Mouse (Mus musculus): ENCODE measurements around the gene Gm20388. TPM values are rescaled to one million over a fixed set of nuclear protein-coding genes. Genes with fewer than 3 reads are reported as not detected.
A peak's percentile ranks its signal among the peaks of the same experiment; 100 is the strongest.

Gm20388 gene
- polyA plus RNA-seq, 1 experiment from 2014 or later: not detected

- peak overlapping the region; percentile 63; the same call in 1 of the 2 replicates for H3K27ac ChIP-seq
- H3K9me3 ChIP-seq: no peaks in the 10 kb centered on the region
- WGBS: 54% methylated on average over 16 of the region's 16 CpGs
- no peaks in the 10 kb centered on the region for H3K36me3 ChIP-seq
- peaks cover 38% of the 10 kb centered on the region for H3K4me1 ChIP-seq
- ATAC-seq (ENCODE audit: insufficient number of reproducible peaks, insufficient read depth, low FRiP score, low TSS enrichment): 0 out of 2 replicates have a peak, but pooled peaks have one; percentile 42
- no peaks in the 10 kb centered on the region for H3K27me3 ChIP-seq
- no peak overlapping the region for H3K4me2 ChIP-seq (replicated peaks)
- H3K4me3 ChIP-seq: no peak overlapping the region
- H3K9ac ChIP-seq: no peak overlapping the region
Measured at GRCm38 (mm10) chr8:122190349-122191053, 2279.9 kb downstream of the Gm20388 start.

DNA sequence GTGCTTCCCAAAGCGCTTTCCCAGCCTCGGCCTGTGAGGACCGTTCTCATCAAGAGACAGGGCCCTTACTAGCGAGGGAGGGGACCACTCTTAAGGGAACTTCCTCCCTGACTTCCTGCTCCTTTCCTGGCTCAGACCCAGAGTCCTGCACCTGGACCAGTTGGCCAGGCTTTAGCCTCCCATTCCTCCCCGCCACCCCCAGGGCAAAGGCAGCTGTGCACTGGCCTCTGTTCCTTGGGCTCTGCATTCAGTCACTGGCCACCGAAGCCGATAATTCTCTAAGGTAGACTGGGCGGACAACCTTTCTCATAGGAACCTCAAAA lies 2280.4 kb downstream of the Gm20388 start:
- 79% methylated on average over 8 of the region's 8 CpGs for WGBS
- H3K4me1 ChIP-seq: peaks cover 38% of the 10 kb centered on the region
- no peaks in the 10 kb centered on the region for H3K9me3 ChIP-seq
- H3K4me3 ChIP-seq: no peak overlapping the region
- no peak overlapping the region for H3K4me2 ChIP-seq (replicated peaks)
- no peaks in the 10 kb centered on the region for H3K27me3 ChIP-seq
- ATAC-seq (ENCODE audit: insufficient number of reproducible peaks, insufficient read depth, low FRiP score, low TSS enrichment): no peak
- no peak overlapping the region for H3K9ac ChIP-seq
- no peaks in the 10 kb centered on the region for H3K36me3 ChIP-seq
- H3K27ac ChIP-seq: no peak overlapping the region; the same call in 1 of the 2 replicates

DNA sequence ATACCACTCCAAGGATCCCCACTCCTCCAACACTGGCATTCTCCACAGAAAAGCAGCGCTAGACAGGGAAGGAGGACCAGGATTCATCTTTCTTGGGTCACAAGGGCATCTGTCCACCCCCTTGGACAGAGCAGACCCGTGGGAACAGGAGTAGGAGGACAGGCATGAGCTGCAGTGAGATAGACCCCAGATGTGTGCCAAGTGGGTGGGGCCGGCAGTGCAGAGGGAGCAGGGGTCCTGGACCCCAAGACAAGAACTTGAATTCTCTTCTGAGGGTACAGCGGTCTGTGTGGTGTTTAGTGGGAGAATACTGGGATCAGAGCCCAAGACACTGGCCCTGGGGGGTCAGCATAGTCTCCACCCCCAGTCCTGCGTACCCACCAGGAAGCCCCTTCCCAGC lies 2282.1 kb downstream of the Gm20388 start:
- Histone ChIP-seq H3K4me2 (replicated peaks) (no peak overlapping the region), H3K36me3 (no peaks in the 10 kb centered on the region), H3K9me3 (no peaks in the 10 kb centered on the region), H3K4me3 (no peak overlapping the region), H3K4me1 (peaks cover 38% of the 10 kb centered on the region), H3K27ac (no peak overlapping the region), H3K27me3 (no peaks in the 10 kb centered on the region), H3K9ac (no peak overlapping the region)
- 71% methylated on average over 5 of the region's 5 CpGs for WGBS
- ATAC-seq (ENCODE audit: insufficient number of reproducible peaks, insufficient read depth, low FRiP score, low TSS enrichment): no peak

DNA sequence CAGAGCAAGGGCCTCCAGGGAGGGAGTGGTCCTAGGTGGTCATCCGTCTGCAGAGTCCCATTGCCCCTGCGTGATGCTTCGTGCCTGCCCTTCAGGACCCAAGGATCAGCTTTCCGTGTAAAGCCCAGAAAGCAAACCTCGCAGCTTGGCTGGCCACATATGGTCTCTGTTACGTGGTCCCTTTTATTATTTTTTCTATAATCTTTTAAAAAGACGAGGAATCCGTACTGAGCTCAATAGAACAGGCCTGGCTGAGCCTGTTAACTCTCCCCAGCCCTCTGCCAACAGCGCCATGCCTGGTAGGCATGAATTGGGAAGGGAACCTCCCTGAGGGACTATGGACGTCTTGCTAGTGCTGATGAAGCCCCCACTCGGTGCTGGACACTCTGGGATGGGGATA lies 2282.9 kb downstream of the Gm20388 start:
- no peak for ATAC-seq (ENCODE audit: insufficient number of reproducible peaks, insufficient read depth, low FRiP score, low TSS enrichment)
- Histone ChIP-seq H3K4me3 (no peak overlapping the region), H3K27me3 (no peaks in the 10 kb centered on the region), H3K36me3 (no peaks in the 10 kb centered on the region), H3K4me2 (replicated peaks) (no peak overlapping the region), H3K27ac (peak overlapping the region; percentile 63), H3K9me3 (no peaks in the 10 kb centered on the region), H3K9ac (no peak overlapping the region), H3K4me1 (peaks cover 38% of the 10 kb centered on the region)
- WGBS: 31% methylated on average over 11 of the region's 11 CpGs

DNA sequence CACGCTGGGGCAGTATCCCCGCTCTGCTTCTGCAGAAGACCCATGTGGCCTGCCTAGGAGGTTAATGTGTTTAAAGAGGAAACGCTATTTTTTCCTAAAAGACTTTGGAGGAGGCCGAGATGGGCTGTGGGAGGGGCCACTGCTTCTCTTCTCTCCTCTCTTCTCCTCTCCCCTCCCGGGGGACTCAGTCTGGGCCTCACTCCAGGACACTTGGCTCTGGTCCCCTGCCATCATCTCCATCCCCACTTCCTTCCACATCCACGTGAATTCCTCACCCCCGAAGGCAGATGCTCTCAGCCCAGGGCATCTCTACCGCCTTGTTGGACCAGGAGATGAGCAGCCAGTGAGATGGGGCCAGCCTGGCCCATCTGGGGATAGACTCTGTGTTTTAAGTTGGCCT lies 2283.8 kb downstream of the Gm20388 start:
- no peaks in the 10 kb centered on the region for H3K36me3 ChIP-seq
- H3K4me3 ChIP-seq: no peak overlapping the region
- WGBS: 69% methylated on average over 8 of the region's 8 CpGs
- H3K4me1 ChIP-seq: peaks cover 38% of the 10 kb centered on the region
- no peak overlapping the region for H3K4me2 ChIP-seq (replicated peaks)
- H3K9me3 ChIP-seq: no peaks in the 10 kb centered on the region
- no peak for ATAC-seq (ENCODE audit: insufficient number of reproducible peaks, insufficient read depth, low FRiP score, low TSS enrichment)
- H3K27ac ChIP-seq: no peak overlapping the region
- H3K27me3 ChIP-seq: no peaks in the 10 kb centered on the region
- H3K9ac ChIP-seq: no peak overlapping the region

DNA sequence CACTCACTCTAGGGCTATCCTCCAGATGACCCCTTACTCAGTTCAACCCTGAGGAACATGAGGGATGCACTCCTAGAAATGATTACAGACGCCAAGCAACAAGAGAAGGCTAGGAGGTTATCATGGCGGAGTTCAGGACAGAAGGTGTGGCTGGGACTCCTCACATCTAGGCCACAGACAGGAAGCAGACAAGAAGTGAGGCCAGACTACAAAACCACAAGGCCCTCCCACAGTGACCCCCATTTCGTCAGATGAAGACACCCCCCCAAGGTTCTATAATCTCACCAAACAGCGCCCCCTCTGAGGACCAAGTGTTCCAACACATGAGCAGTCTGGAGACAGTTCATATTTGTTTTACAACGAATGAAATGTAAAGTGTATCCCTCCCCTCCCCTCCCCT lies 2286.7 kb downstream of the Gm20388 start:
- peaks cover 23% of the 10 kb centered on the region for H3K4me1 ChIP-seq
- no peak overlapping the region for H3K4me2 ChIP-seq (replicated peaks)
- H3K9me3 ChIP-seq: no peaks in the 10 kb centered on the region
- H3K36me3 ChIP-seq: no peaks in the 10 kb centered on the region
- 74% methylated on average over 5 of the region's 5 CpGs for WGBS
- H3K9ac ChIP-seq: no peak overlapping the region
- ATAC-seq (ENCODE audit: insufficient number of reproducible peaks, insufficient read depth, low FRiP score, low TSS enrichment): no peak
- no peaks in the 10 kb centered on the region; the same call in 1 of the 2 replicates for H3K27me3 ChIP-seq
- no peak overlapping the region for H3K4me3 ChIP-seq
- H3K27ac ChIP-seq: no peak overlapping the region

GRCm38 (mm10) chr8:122198378-122199025 lies 2287.9 kb downstream of the Gm20388 start:
- no peaks in the 10 kb centered on the region for H3K36me3 ChIP-seq
- no peaks in the 10 kb centered on the region; the same call in 1 of the 2 replicates for H3K27me3 ChIP-seq
- WGBS: 77% methylated on average over 12 of the region's 12 CpGs
- H3K9me3 ChIP-seq: no peaks in the 10 kb centered on the region
- no peak overlapping the region for H3K9ac ChIP-seq
- no peak overlapping the region for H3K4me3 ChIP-seq
- no peak overlapping the region for H3K27ac ChIP-seq
- H3K4me2 ChIP-seq (replicated peaks): no peak overlapping the region
- ATAC-seq (ENCODE audit: insufficient number of reproducible peaks, insufficient read depth, low FRiP score, low TSS enrichment): no peak
- H3K4me1 ChIP-seq: peaks cover 12% of the 10 kb centered on the region

DNA sequence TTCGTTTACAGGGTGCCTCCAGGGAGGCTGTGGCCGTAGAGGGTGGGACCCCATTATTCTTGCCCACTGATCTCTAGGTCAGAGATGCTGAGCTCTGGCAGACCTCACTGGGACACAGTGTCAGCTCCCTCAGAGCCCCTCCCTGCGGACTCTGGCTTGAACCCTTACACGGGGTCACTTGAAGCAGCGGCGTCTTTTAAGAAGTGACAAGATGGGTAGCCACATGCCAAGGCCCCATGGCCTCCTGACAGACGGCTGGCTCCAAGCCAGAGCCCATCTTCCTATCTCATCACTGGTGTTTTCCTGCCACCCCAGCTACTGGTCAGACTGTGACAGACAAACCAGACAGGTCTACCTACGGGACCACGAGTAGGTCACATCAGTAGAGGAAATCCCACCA lies 2288.6 kb downstream of the Gm20388 start:
- 86% methylated on average over 9 of the region's 9 CpGs for WGBS
- no peak for ATAC-seq (ENCODE audit: insufficient number of reproducible peaks, insufficient read depth, low FRiP score, low TSS enrichment)

DNA sequence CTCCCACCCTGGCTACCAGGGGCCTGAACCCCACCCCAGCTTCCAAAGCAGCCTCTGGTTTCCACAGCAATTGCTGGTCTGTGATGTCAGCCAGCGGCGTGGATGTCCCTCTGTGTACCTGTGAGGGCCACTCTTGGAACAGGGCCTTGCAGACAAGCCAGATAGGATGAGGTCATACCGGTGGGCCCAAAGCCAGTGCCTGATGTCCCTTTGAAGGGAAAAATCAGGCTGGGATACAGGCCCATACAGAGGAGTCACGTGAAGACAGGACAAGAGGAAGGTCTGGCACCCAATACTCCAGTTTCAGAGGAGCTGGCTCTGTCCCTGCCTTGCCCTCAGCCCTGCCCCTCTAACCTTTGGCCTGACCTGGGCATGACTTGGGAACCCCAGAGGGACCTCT lies 2289.2 kb downstream of the Gm20388 start:
- ATAC-seq (ENCODE audit: insufficient number of reproducible peaks, insufficient read depth, low FRiP score, low TSS enrichment): no peak
- Histone ChIP-seq H3K27ac (no peak overlapping the region), H3K4me1 (no peaks in the 10 kb centered on the region), H3K4me3 (no peak overlapping the region), H3K9me3 (no peaks in the 10 kb centered on the region), H3K4me2 (replicated peaks) (no peak overlapping the region), H3K36me3 (no peaks in the 10 kb centered on the region), H3K9ac (no peak overlapping the region), H3K27me3 (no peaks in the 10 kb centered on the region; the same call in 1 of the 2 replicates)
- WGBS: 89% methylated on average over 4 of the region's 4 CpGs

More for the DNA sequence above, 2288.6 kb downstream of the Gm20388 start:
- Histone ChIP-seq H3K4me1 (peaks cover 5% of the 10 kb centered on the region), H3K4me2 (replicated peaks) (no peak overlapping the region), H3K27me3 (no peaks in the 10 kb centered on the region; the same call in 1 of the 2 replicates), H3K9ac (no peak overlapping the region), H3K36me3 (no peaks in the 10 kb centered on the region), H3K27ac (no peak overlapping the region), H3K4me3 (no peak overlapping the region), H3K9me3 (no peaks in the 10 kb centered on the region)

DNA sequence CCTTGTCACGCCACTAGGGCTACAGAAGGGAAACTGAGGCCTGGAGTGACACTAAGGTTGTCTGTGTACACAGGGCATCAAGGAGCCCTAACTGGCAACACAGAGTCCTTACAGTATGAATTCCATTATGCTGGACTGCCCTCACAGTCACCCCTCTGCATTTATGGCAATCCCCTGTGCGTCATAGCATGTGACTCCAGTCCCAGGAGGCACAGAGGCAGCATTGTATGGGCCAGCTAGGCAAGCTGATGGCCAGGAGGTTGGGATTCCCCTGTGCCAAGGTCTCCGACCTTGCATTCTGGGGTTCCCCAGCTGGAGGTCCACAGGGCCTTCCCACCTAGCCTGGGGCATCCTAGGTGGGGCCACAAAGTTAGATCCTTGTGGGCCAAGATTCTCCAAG lies 2300.9 kb downstream of the Gm20388 start:
- H3K36me3 ChIP-seq: no peaks in the 10 kb centered on the region
- H3K9me3 ChIP-seq: peaks cover 10% of the 10 kb centered on the region; the same call in 1 of the 2 replicates
- no peak overlapping the region for H3K9ac ChIP-seq
- WGBS: 61% methylated on average over 3 of the region's 3 CpGs
- H3K4me1 ChIP-seq: peaks cover 12% of the 10 kb centered on the region
- no peaks in the 10 kb centered on the region for H3K27me3 ChIP-seq
- H3K27ac ChIP-seq: no peak overlapping the region
- ATAC-seq (ENCODE audit: insufficient number of reproducible peaks, insufficient read depth, low FRiP score, low TSS enrichment): no peak
- H3K4me3 ChIP-seq: no peak overlapping the region
- no peak overlapping the region for H3K4me2 ChIP-seq (replicated peaks)

- H3K27ac ChIP-seq: no peak overlapping the region
- no peak overlapping the region for H3K9ac ChIP-seq
- H3K9me3 ChIP-seq: peaks cover 4% of the 10 kb centered on the region; the same call in 1 of the 2 replicates
- no peak overlapping the region for H3K4me3 ChIP-seq
- no peaks in the 10 kb centered on the region for H3K27me3 ChIP-seq
- no peaks in the 10 kb centered on the region for H3K36me3 ChIP-seq
- H3K4me1 ChIP-seq: peaks cover 12% of the 10 kb centered on the region
- no peak for ATAC-seq (ENCODE audit: insufficient number of reproducible peaks, insufficient read depth, low FRiP score, low TSS enrichment)
- no peak overlapping the region for H3K4me2 ChIP-seq (replicated peaks)
- 57% methylated on average over 8 of the region's 8 CpGs for whole genome bisulfite sequencing
Measured at GRCm38 (mm10) chr8:122215630-122216029, 2305.0 kb downstream of the Gm20388 start.

- ATAC-seq (ENCODE audit: insufficient number of reproducible peaks, insufficient read depth, low FRiP score, low TSS enrichment): no peak
- Histone ChIP-seq H3K4me1 (peaks cover 12% of the 10 kb centered on the region), H3K4me2 (replicated peaks) (no peak overlapping the region), H3K9me3 (no peaks in the 10 kb centered on the region), H3K27ac (no peak overlapping the region), H3K4me3 (no peak overlapping the region), H3K36me3 (no peaks in the 10 kb centered on the region), H3K9ac (no peak overlapping the region), H3K27me3 (no peaks in the 10 kb centered on the region)
- WGBS: 63% methylated on average over 6 of the region's 6 CpGs
Measured at GRCm38 (mm10) chr8:122216433-122216832, 2305.8 kb downstream of the Gm20388 start.
